Mouse (Mus musculus) T-helper 17 cell (primary cell): ENCODE results near the gene Bcl9l.

Experiments used
- in situ Hi-C, 2 experiments: fragments of 300-600 bp; cut with MboI, MseI; formaldehyde crosslinking; loops; 1 replicate in 1 of 2; 2 replicates in 1 of 2; pipeline ENCODE4 v1.15.1; 2025; ENCODE audit warnings: high pct_unique_total_duplicates in 2 of 2

The Bcl9l gene

DNA sequence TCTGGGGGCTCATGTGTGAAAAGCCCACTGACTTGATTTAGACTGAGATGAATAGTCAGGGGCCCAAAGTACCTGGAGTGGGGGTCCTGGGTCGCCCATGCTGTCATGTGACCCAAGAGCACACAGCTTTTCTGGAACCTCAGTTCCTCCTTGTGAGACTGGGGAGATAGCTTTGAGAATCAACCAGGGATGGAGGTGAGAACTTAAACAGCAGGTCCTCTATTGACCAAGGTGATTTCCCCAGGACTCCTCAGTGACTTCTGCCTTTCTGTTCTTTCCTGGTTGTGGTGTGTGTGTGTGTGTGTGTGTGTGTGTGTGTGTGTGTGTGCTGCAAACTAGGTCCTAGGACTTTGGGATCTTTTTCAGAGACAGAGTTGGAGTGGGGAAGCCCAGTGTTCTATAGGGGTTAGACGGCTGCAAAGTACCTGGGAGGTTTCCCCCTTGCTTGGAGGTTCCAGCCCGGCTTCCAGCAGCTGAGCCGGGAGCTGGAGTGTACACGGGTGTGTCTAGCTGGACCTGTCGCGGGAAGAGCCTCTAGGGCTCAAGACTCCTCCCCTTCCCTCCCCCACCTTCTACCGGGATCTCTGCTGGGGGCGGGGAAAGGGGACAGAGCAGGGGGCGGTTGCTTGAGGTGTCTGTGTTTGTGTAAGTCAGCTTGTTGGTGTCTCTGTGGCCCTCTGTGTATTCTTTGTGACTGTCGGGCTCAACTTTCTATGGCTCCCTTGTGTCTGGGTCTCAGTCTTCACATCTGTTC, 15.2 kb downstream of the Bcl9l start:
- in situ Hi-C loops = no loop called here

DNA sequence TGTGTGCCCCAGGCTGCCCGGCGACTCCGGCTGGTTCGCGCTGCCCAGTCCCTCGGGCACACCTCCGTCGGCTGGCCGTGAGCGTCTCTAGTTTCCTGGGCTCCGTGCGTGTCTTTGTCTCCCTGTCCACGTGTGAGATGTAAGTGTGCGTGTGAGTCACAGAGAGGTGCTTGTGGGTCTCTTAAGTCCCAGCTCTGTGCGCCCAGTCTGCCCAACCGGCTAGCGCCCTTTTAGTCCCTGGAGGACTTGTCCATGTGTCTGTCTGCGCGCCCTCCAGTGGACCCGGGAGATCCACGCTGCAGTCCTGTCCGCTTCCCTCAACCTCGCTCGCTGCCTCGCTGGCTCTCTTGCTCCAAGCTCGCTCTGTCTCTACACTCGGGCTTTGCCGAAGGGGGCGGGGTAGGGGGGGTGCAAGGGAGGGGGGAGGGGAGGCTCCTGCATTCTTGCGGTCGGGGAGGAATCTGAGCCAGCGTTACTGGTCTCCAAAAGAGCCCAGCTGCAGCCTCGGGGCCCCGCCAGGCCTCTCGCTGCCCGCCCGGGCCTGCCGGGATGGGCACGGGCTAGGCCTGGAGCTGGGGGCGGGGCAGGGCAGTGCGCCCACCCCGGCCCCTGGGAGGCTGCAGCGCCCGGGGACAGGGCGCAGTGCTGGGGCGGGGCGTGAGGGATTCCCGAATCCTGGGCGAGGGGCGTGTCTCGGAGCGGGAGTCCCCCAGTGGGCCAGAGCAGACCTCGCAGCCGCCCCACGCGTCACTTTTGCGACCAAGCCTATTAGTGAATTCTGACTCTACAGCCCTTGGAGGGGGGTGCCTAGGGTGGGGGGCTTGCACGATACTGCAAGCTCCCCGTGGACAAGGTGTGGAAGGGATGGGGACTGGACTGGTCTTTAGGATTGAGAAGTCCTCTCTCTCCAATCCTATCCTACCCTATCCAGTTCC, 16.1 kb downstream of the Bcl9l start:
- in situ Hi-C loops = no loop called here

- in situ Hi-C loops = loop anchor here (5.0 kb wide), 2 partner anchors 42 to 47 kb away; partner anchors contain the start of gene Upk2 (in 1 of the 2)
Observed at GRCm38 (mm10) chr9:44499356-44500162, 16.9 kb downstream of the Bcl9l start.

GRCm38 (mm10) chr9:44500163-44500533, 17.5 kb downstream of the Bcl9l start:
- in situ Hi-C loops = loop anchor here (5.0 kb wide), 2 partner anchors 43 to 48 kb away; partner anchors contain the start of gene Upk2 (in 1 of the 2)

DNA sequence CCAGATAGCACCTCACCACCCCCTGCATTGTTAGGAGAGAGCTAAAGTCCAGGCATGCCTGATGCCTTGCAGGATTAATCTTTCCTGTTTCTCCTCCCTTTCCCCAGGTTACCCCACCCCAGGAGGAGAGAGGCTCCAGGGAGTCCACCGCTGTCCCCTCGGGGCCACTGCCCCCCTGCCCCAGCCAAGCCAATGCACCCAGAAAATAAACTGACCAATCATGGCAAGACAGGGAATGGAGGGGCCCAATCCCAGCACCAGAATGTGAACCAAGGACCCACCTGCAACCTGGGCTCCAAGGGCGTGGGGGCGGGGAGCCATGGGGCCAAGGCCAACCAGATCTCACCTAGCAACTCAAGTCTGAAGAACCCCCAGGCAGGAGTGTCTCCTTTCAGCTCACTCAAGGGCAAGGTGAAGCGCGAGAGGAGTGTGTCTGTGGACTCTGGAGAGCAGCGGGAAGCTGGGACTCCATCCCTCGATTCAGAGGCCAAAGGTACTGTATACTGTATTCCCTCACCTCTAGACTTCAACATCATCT, 18.1 kb downstream of the Bcl9l start:
- in situ Hi-C loops = loop anchor here (5.0 kb wide), 2 partner anchors 43 to 48 kb away; partner anchors contain the start of gene Upk2 (in 1 of the 2)

GRCm38 (mm10) chr9:44501206-44501879, 18.7 kb downstream of the Bcl9l start:
- in situ Hi-C loops = loop anchor here (5.0 kb wide), 2 partner anchors 44 to 49 kb away; partner anchors contain the start of gene Upk2 (in 1 of the 2)

DNA sequence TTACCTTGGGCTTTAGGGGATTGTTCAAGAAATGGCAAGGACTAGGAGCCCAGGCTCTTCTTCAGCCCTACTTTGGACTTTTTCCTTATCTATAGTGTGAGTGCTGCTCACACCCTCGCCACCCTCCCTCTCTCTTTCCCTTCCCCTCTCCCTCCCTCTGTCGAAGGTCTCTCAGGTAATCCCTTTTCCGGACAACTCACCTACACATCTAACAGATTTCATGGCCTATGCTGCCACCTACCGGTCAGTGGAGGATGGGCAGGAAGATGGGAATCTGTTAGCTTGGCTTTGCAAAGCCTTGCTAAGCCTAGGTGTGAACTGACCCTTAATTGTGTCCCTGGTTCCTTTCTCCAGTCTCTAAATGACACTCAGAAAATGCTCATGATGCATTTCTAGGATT, 19.4 kb downstream of the Bcl9l start:
- in situ Hi-C loops = loop anchor here (5.0 kb wide), 2 partner anchors 45 to 50 kb away; partner anchors contain the start of gene Upk2 (in 1 of the 2)

DNA sequence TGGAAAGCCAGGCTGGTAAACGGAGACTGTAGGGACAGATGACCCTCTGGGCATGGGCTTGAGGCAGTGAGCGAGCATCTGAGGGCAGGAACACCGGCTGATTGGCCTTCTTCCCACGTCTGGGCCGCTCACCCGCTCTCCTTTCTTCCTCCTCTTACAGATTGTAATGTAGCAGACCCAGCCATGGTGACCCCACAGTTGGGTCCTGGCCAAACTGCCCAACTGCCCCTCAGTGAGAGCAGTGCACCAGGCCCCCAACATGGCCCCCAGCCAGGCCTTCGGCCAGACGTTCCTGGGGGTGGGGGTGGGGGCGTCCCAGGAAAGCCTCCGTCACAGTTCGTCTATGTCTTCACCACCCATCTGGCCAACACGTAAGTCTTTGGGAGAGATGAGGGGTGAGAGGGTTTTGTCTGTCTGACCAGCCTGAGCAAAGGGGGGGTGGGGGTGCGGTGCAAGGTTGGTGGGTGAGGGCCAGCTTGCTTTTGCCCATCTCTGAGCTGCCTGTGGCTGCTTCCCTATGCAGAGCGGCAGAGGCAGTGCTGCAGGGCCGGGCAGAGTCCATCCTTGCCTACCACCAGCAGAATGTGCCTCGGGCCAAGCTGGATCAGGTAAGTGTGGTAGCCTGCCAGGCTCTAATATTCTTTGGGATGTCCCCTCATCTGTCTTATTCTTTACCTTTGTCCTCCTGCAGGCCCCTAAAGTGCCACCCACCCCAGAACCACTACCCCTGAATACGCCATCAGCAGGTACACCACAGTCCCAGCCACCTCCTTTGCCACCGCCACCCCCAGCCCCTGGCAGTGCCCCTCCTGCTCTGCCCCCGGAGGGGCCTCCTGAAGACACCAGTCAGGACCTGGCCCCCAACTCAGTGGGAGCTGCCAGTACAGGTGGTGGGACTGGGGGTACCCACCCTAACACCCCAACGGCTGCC, 22.5 kb downstream of the Bcl9l start:
- in situ Hi-C loops = loop anchor here (5.0 kb wide), 3 partner anchors 48 to 142 kb away; partner anchors contain the start of gene Upk2 (in 1 of the 2)

GRCm38 (mm10) chr9:44505824-44506467, 23.3 kb downstream of the Bcl9l start:
- in situ Hi-C loops = loop anchor here in 1 of 2 experiments (5.0 kb wide), 1 partner anchor 141 kb away; no protein-coding TSS in a partner anchor

- in situ Hi-C loops = loop anchor here in 1 of 2 experiments (5.0 kb wide), 1 partner anchor 141 kb away; no protein-coding TSS in a partner anchor
Observed at GRCm38 (mm10) chr9:44506566-44506965, 23.9 kb downstream of the Bcl9l start.

DNA sequence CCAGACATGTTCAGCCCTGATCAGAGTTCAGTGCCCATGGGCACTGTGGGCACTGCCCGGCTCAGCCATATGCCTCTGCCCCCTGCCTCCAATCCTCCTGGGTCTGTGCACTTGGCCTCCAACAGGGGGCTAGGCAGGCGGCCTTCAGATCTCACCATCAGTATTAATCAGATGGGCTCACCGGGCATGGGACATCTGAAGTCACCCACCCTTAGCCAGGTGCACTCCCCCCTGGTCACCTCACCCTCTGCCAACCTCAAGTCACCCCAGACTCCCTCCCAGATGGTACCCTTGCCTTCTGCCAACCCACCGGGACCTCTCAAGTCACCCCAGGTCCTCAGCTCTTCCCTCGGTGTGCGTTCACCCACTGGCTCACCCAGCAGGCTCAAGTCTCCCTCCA, 24.7 kb downstream of the Bcl9l start:
- in situ Hi-C loops = loop anchor here in 1 of 2 experiments (5.0 kb wide), 1 partner anchor 140 kb away; no protein-coding TSS in a partner anchor

- in situ Hi-C loops = loop anchor here in 1 of 2 experiments (5.0 kb wide), 1 partner anchor 139 kb away; no protein-coding TSS in a partner anchor
Observed at GRCm38 (mm10) chr9:44508124-44508619, 25.5 kb downstream of the Bcl9l start.

- in situ Hi-C loops = loop anchor here in 1 of 2 experiments (5.0 kb wide), 1 partner anchor 138 kb away; no protein-coding TSS in a partner anchor
Observed at GRCm38 (mm10) chr9:44508721-44509486, 26.3 kb downstream of the Bcl9l start.

- in situ Hi-C loops = loop anchor here (5.0 to 10.0 kb wide), 3 partner anchors 95 to 138 kb away; partner anchors contain the start of gene Ddx6 (in 1 of the 2)
Observed at GRCm38 (mm10) chr9:44509487-44510354, 27.1 kb downstream of the Bcl9l start.

GRCm38 (mm10) chr9:44510355-44510871, 27.8 kb downstream of the Bcl9l start:
- in situ Hi-C loops = loop anchor here (5.0 to 10.0 kb wide), 2 partner anchors 94 to 97 kb away; partner anchors contain the start of gene Ddx6 (in 1 of the 2)
